Mouse (Mus musculus): Measurements from ENCODE around the gene Fbxw9.

Gene Fbxw9

DNA sequence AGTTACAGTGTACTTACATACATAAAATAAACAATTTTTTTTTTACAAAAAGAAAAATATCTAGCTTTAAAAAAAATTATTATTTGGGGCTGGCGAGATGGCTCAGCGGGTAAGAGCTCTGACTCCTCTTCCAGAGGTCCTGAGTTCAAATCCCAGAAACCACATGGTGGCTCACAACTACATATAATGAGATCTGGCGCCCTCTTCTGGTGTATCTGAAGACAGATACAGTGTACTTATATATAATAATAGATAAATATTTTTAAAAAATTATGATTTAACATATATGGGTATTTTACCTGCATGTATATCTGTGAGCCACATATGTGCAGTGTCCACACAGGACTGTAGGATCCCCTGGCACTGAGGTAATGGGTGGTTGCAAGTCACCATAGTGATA lies 26.4 kb downstream of the Fbxw9 start:
- DNase-seq, result no peak

DNA sequence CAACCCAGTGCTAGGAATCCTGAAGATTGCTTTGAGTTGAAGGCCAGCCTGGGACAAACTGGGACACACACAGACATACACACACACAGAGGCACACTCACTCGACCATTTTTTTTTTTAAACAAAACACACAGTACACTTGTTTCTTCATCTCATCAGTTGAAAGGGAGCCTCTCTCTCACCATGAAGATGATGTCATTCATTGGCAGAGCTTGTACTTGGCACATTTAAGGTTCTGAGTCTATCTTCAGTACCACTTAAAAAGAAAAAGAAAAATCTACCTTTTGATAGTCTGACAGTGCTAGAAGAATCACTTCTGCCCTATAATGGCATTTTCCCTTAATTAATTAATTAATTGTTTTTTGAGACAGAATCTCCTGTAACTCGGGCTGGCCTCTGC lies 28.9 kb downstream of the Fbxw9 start:
- DNase-seq, result no peak

DNA sequence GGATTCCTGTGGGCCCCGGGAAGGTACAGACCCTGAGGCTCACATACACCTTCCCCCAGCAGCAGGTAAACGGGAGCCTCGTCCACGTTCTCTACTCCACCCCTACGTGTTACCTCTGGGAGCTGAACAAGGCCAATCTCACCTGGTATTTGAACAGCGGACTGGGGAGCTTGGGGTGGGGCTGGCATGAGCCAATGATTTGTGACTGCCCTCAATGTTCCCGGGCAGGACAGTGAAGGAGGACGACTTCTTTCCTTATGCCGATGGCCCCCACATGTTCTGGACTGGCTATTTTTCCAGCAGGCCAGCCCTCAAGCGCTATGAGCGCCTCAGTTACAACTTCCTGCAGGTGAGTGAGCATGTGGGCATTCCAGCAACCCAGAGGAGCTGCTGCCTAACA lies 31.0 kb downstream of the Fbxw9 start:
- DNase-seq, result no peak

- no peak for DNase-seq
These were observed 31.8 kb downstream of the Fbxw9 start for GRCm38 (mm10) chr8:85091526-85092090.

DNA sequence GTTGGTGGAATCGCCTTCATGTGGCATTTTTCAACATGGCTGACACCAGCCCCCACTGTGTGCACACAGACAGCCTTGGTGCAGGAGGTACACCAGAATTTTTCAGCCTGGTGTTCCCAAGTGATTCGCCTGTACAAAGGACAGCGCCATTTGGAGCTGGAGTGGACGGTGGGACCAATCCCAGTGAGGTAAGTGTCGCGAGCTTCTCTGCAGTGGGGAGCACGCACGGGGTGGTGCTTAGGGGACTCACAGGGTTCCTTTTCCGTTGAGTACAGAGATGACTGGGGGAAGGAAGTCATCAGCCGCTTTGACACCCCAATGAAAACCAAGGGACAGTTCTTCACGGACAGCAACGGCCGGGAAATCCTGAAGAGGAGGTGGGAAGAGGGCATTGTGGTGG lies 35.2 kb downstream of the Fbxw9 start:
- no peak for DNase-seq

GRCm38 (mm10) chr8:85095566-85095965 lies 35.7 kb downstream of the Fbxw9 start:
- DNase-seq, result no peak

DNA sequence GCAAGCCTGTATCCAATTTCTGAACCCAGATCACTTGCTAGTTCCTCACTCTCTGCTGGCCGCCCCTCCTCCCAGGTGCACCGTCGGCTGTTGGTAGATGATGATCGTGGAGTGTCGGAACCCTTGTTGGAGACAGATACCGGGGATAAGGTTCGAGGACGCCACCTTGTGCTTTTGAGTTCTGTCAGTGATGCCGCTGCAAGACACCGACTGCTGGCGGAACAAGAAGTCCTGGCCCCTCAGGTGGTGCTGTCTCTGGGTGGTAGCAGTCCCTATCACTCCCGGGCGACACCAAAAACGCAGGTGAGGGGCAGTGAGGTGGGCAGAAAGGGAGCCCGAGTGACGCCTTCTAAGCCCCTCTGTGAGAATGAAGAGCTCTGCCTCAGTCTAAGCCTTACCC lies 36.3 kb downstream of the Fbxw9 start:
- no peak for DNase-seq

- no peak for DNase-seq
These were observed 37.0 kb downstream of the Fbxw9 start for GRCm38 (mm10) chr8:85096850-85097249.

DNA sequence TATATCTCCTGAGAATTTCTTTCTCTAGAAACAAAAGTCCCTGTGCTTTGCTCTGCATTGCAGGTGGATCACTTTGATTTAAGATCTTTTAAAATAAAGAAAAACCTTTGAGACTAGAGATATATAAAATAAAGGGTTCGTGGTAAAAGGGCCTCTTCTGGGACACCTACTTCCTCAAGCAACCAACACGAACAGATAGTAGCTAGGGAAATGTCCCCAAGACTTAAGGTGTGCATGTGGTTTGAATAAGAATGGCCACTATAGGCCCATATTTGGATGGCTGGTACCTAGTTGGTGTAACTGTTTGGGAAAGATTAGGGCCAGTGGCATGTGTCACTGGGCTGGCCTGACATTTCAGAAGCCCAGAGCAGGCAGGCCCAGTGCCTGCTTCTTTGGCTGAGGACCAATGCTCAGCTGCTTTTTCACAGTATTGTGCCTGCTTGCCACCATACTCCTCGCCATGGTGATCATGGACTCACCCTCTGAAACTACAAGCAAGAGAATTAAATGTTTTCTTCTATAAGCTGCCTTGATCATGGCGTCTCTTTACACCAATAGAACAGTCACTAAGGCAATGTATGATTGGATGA lies 40.3 kb downstream of the Fbxw9 start:
- no peak for DNase-seq

GRCm38 (mm10) chr8:85113241-85113640 lies 53.4 kb downstream of the Fbxw9 start:
- DNase-seq, result no peak

DNA sequence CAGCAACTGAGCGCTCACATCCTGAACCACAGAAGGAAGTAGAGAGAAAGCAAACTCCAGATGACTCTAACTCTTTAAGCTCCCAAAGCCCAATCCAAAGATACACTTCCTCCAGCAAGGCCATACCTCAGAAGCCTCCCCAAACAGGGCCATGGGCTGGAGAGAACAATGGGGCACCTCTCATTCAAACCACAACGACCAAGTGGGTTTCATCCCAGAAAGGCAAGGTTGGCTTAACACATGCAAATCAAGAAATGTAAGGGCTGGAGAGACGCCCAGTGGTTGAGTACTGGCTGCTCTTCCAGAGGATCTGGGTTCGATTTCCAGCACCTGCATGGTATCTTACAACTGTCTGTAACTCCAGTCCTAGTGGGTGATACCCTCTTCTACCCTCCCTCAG lies 55.6 kb downstream of the Fbxw9 start:
- DNase-seq, result no peak
